Mouse (Mus musculus) small intestine, adult 2 months (tissue): ENCODE results near the gene Slc6a16. TPM values are rescaled to one million over a fixed set of nuclear protein-coding genes. Genes with fewer than 3 reads are reported as not detected.

Source experiments
- H3K27ac ChIP-seq: fragments of 200-500 bp; 2 replicates; pipeline ENCODE4 v1.5.1; 2012; ENCODE audit warnings: low read depth, low read length, control low read depth, inconsistent platforms; ENCODE audit not compliant: insufficient read depth
- H3K27me3 ChIP-seq: fragments of 200-500 bp; 2 replicates; pipeline ENCODE4 v1.6.1; 2012; ENCODE audit warnings: mild to moderate bottlenecking, moderate library complexity, low read length, inconsistent platforms; ENCODE audit not compliant: control insufficient read depth, insufficient read depth
- H3K36me3 ChIP-seq: fragments of 200-500 bp; 2 replicates; pipeline ENCODE4 v1.6.1; 2012; ENCODE audit warnings: mild to moderate bottlenecking, low read length, control low read depth, inconsistent platforms; ENCODE audit not compliant: control insufficient read depth, insufficient read depth
- H3K4me1 ChIP-seq: fragments of 200-500 bp; 2 replicates; pipeline ENCODE4 v1.6.1; 2012; ENCODE audit warnings: low read length, inconsistent platforms, mixed read lengths; ENCODE audit not compliant: control insufficient read depth, insufficient read depth, insufficient read length
- H3K4me3 ChIP-seq: fragments of 200-500 bp; 2 replicates; pipeline ENCODE4 v1.5.1; 2012; ENCODE audit warnings: low read depth, mild to moderate bottlenecking, control low read depth, inconsistent platforms, low read length, moderate library complexity
- CTCF ChIP-seq: fragments of 200-500 bp; IDR thresholded peaks from 2 replicates; pipeline ENCODE4 v1.5.1; 2012; ENCODE audit warnings: low read depth, mild to moderate bottlenecking, control low read depth, inconsistent platforms, low read length, moderate library complexity, mixed read lengths; ENCODE audit not compliant: insufficient replicate concordance, insufficient read length; ENCODE audit errors: extremely low read depth
- POLR2A ChIP-seq: fragments of 200-500 bp; IDR thresholded peaks from 2 replicates; pipeline ENCODE4 v1.6.1; 2012; ENCODE audit warnings: low read depth, mild to moderate bottlenecking, control low read depth, inconsistent platforms, low read length, moderate library complexity
- WGBS: fragments of 180-500 bp; shearing (Covaris S2); methylation state at CpG from one replicate; pipeline ENCODE4 v1.1.7; 2018; 5-methylcytosine and 5-hydroxymethylcytosine counted together
- polyA plus RNA-seq: library from polyadenylated mRNA; depleted of rRNA; stranded (reverse); fragments of >200 nt; gene quantifications from 2 replicates; pipeline ENCODE4 v1.2.3, GENCODE M21; 2012

Gene Slc6a16
- polyA plus RNA-seq, 1 experiment: not detected

GRCm38 (mm10) chr7:45232716-45233465 is 8.0 kb upstream of the Slc6a16 start:
- Histone ChIP-seq H3K36me3 (no peaks in the 10 kb centered on the region), H3K27ac (no peak overlapping the region), H3K4me1 (peaks cover 13% of the 10 kb centered on the region), H3K4me3 (no peak overlapping the region), H3K27me3 (no peaks in the 10 kb centered on the region)
- TF ChIP-seq POLR2A (no peak), CTCF (no peak)
- 87% methylated on average over 13 of the region's 13 CpGs for WGBS

GRCm38 (mm10) chr7:45233580-45234332 is 7.1 kb upstream of the Slc6a16 start:
- peak overlapping the region; percentile 31 for H3K4me3 ChIP-seq
- H3K27ac ChIP-seq: no peak overlapping the region

GRCm38 (mm10) chr7:45234333-45234841 is 6.5 kb upstream of the Slc6a16 start:
- WGBS: 21% methylated on average over 29 of the region's 29 CpGs
- TF ChIP-seq CTCF (no peak), POLR2A (no peak)
- no peaks in the 10 kb centered on the region for H3K36me3 ChIP-seq
- peaks cover 13% of the 10 kb centered on the region for H3K4me1 ChIP-seq
- H3K27me3 ChIP-seq: 0 out of 2 replicates have a peak, but pooled peaks cover 5% of the 10 kb centered on the region
- no peak overlapping the region for H3K27ac ChIP-seq
- H3K4me3 ChIP-seq: peak overlapping the region; percentile 31

More at GRCm38 (mm10) chr7:45233580-45234332, 7.1 kb upstream of the Slc6a16 start:
- TF ChIP-seq POLR2A: no peak
- TF ChIP-seq CTCF: no peak
- 56% methylated on average over 20 of the region's 20 CpGs for WGBS
- Histone ChIP-seq H3K4me1 (peaks cover 13% of the 10 kb centered on the region), H3K36me3 (no peaks in the 10 kb centered on the region), H3K27me3 (0 out of 2 replicates have a peak, but pooled peaks cover 5% of the 10 kb centered on the region)

- Histone ChIP-seq H3K4me1 (peaks cover 13% of the 10 kb centered on the region), H3K4me3 (peak overlapping the region; percentile 39), H3K27ac (no peak overlapping the region), H3K36me3 (no peaks in the 10 kb centered on the region), H3K27me3 (0 out of 2 replicates have a peak, but pooled peaks cover 5% of the 10 kb centered on the region)
- TF ChIP-seq CTCF: no peak
- TF ChIP-seq POLR2A: no peak
- 9% methylated on average over 21 of the region's 21 CpGs for WGBS
Measured at GRCm38 (mm10) chr7:45234922-45235571, 5.8 kb upstream of the Slc6a16 start.

- Histone ChIP-seq H3K4me1 (peaks cover 16% of the 10 kb centered on the region), H3K27me3 (0 out of 2 replicates have a peak, but pooled peaks cover 5% of the 10 kb centered on the region), H3K4me3 (peak overlapping the region; percentile 39; the same call in 1 of the 2 replicates), H3K27ac (no peak overlapping the region), H3K36me3 (no peaks in the 10 kb centered on the region)
- TF ChIP-seq CTCF (no peak), POLR2A (no peak)
- 66% methylated on average over 17 of the region's 17 CpGs for WGBS
Measured at GRCm38 (mm10) chr7:45235656-45236180, 5.2 kb upstream of the Slc6a16 start.

- H3K27ac ChIP-seq: peak overlapping the region; percentile 66
- H3K27me3 ChIP-seq: 0 out of 2 replicates have a peak, but pooled peaks cover 5% of the 10 kb centered on the region
- no peak for TF ChIP-seq CTCF
- no peak for TF ChIP-seq POLR2A
- WGBS: 74% methylated on average over 17 of the region's 17 CpGs
- peak overlapping the region; percentile 59 for H3K4me3 ChIP-seq
- H3K4me1 ChIP-seq: peaks cover 19% of the 10 kb centered on the region
- no peaks in the 10 kb centered on the region for H3K36me3 ChIP-seq
Measured at GRCm38 (mm10) chr7:45237747-45238699, 2.9 kb upstream of the Slc6a16 start.
